Mouse (Mus musculus): ENCODE measurements at regions not wholly inside any gene's neighbourhood (a gene's known extent, or its start where the extent isn't known, plus 50 kb on each side); places are given as distances from the start of the nearest gene placed in this dataset.
A peak's percentile ranks its signal among the peaks of the same experiment; 100 is the strongest.

DNA sequence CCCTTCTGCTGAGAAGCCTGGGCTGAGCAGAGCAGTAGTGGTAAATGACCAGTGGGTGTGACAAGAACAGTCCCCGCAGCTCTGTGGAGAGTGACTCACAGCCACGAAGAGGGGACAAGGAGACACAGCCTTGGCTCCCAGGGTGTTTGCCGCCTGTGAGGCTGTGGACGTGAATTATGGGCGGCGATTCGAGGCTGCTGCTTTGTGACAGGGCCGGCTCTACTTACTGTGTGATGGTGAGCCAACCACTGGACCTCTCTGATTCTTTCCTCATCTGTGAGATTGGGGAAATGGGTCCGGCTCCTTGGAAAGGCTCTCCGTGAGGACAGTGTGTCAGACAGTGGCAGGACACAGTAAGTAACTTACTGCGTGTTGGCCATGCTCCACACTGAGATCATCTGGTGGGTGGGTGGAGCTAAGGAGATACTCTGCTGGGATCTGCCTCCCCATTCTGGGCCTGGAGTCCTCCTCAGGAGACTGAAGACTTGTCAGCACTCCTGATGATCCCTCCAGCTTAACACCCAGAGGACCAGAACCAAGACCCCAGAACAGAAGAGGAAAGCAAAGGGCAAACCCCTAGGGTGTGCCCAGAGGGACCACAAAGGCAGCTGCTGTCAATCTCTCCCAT lies 233.3 kb upstream of the Tle3 start:
- DNase-seq (ENCODE audit: low spot score), result no peak

DNA sequence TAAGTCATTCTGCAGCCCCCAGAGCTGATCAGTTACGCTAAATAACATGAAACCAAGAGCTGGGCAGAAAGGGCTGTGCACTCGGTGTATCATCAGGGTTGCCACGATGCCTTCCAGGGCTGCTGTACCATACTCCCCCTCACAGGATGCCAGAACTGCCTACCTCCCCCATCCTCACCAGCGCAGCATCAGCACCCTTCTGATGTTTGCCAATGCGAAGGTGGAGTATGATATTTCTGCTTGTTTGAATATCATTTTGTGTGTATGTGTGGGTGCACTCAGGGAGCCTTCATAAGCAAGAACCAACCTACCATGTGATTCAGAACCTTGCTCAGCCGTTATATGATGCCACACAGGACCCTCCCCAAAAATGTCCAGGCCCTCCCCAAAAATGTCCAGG lies 229.1 kb upstream of the Tle3 start:
- DNase-seq (ENCODE audit: low spot score), result no peak

DNA sequence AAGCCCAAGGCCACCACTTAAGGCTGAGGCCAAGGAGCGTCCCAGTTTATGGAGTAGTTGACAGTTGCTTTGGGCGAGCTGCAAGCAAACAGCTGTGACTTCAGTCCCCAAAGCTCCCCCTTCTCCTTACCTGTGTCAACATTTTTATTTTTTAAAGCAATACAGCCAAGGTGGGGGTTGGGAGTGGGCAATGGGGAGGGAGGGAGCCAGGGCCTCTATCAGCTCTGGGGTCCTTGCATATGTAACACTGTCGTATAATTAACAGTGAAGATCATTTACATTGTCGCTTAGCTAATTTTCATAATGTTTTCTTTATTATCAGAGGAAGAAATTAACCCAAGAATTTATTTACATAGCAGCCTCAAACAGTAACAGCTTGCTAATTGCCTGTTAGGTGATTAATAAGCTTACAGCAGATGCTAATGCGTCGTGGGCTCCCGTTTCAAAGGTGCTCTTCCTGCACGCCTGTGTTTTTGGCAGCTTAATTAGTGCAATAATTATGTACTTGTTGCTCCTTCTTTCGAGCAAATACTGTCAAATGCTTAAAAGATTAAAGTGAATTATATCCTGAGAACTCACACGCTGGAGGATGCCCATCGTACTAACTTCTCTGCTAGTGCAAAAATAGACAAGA lies 227.4 kb upstream of the Tle3 start:
- DNase-seq (ENCODE audit: low spot score), result no peak

DNA sequence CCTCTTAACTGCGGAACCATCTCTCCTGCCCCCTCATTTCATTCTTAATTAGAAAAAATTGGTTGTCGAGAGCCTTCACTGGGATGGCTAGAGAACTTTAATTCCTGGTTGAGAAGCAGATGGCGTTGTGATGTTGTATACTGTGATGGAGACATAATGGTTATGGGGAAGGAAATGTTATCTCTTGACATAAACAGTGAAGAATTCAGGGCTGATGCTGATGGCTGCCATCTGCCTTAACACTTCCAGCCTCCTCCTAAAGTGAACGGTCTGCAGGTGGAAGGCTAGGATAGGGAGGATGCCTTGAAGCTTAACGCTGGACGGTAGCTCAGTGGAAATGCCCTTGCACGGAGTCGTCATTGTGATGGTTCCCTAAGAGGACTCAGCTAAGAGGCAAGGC lies 226.4 kb upstream of the Tle3 start:
- no peak for DNase-seq (ENCODE audit: low spot score)

- DNase-seq (ENCODE audit: low spot score), result peak; percentile 8
These were observed 221.0 kb upstream of the Tle3 start for GRCm38 (mm10) chr9:61151201-61151600.

GRCm38 (mm10) chr9:61151901-61152337 lies 220.2 kb upstream of the Tle3 start:
- DNase-seq (ENCODE audit: low spot score), result no peak

GRCm38 (mm10) chr9:61154721-61155120 lies 217.4 kb upstream of the Tle3 start:
- no peak for DNase-seq (ENCODE audit: low spot score)

- no peak for DNase-seq (ENCODE audit: low spot score)
These were observed 216.3 kb upstream of the Tle3 start for GRCm38 (mm10) chr9:61155851-61156250.

DNA sequence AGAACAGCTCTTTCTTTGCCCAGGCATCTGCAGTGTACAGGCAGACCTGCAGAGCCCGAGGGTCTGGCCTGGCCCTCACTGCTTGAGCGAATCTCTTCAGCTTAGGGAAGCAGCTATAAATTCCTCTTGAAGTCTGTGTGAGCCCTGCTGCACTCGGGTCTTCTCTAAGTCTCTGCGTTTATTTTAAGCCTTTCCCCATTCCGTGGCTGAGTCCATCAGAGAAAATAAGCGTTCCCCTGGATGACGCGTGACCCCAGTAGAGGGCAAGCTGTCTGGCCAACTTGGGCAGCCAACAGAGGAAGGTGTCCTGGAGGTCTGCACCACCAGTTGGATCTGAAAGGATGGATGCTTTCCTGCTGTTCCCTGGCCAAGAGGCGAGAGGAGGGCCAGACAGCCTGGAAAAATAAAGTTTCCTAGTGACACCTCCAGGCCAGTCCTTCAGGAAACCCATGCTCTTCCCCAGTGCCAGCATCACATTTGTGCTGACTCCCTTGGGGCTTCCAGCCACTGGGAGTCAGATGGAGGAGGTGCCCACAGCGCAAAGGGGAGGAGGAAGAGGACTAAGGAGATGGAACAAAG lies 213.9 kb upstream of the Tle3 start:
- no peak for DNase-seq (ENCODE audit: low spot score)

GRCm38 (mm10) chr9:61159159-61159558 lies 213.0 kb upstream of the Tle3 start:
- DNase-seq (ENCODE audit: low spot score), result no peak

DNA sequence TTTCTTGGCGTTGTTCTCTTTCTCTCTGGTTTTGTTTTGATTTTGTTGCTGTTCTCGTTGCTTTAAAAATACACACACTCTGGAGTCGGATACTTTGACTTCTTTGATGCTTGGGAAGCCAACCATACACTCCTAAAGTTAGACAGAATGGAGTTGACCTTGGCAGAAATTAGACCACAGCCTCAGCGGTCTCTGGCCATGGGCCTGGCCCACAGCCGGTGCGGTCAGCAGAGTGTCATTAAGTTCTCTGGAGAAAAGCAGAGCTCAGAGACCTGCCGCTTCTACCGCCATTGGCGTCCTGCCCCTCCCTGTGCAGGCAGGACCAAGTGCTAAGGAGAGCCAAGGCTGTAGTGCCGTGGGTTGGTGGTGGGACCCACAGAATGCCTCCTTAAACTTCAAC lies 212.6 kb upstream of the Tle3 start:
- DNase-seq (ENCODE audit: low spot score), result no peak

DNA sequence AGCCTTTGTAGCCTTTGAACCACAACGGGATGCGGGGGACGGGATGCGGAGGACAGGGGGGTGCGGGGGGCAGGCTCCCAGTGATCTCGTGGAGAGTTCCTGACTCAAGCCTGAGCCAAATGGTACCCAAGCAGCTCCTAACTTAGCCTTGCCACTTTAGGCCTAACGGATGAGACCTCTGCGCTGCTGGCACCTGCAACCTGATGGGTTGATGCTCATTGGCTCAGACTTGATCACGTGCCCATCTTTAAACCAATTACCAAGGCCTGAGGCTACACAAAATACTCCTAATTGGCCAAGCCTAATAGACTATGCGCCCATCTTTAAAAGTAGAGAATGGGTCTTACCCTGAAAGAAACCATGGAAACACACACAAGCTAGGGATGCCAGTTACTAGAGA lies 209.3 kb upstream of the Tle3 start:
- no peak for DNase-seq (ENCODE audit: low spot score)

- DNase-seq (ENCODE audit: low spot score), result no peak
These were observed 208.4 kb upstream of the Tle3 start for GRCm38 (mm10) chr9:61163671-61164288.

GRCm38 (mm10) chr9:61164501-61165251 lies 207.5 kb upstream of the Tle3 start:
- DNase-seq (ENCODE audit: low spot score), result peak; percentile 14

DNA sequence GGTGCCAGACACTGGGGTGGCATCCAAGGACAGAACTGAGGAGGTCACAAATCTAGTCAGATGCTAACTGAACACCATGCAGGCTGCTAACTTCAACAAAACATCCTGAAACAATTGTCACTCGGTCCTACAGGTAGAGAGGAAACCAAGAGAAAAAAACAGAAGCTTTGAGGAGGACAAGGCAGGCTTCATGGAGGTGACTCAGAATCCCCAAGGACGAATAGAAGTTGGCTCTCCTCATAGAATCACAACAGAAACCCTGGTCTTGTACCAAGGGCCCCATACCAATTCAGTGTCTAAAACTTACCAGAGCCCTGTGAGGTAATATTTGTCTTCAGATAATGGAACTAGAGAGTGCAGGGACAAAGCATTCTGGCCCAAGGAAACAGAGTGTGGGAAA lies 206.1 kb upstream of the Tle3 start:
- no peak for DNase-seq (ENCODE audit: low spot score)

- no peak for DNase-seq (ENCODE audit: low spot score)
These were observed 204.9 kb upstream of the Tle3 start for GRCm38 (mm10) chr9:61167097-61167842.

DNA sequence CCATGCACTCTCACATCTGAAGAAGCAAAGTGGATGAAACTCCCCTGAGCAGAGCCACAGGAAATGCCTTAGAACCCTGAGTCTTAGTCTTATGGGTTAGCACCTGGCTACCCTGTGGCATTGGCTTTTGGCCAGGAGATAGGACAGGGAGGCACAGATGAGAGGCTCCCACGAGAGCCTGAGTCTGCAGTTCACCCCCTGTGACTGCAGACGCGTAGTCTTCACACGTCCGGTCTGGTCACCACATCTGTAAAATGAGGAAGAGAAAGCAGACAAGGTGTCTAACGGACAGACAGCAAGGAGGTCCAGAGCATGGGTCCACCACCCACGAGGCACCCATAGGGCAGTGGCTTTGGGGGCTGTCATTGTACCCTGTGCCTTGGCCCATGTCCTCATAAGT lies 203.2 kb upstream of the Tle3 start:
- DNase-seq (ENCODE audit: low spot score), result no peak

DNA sequence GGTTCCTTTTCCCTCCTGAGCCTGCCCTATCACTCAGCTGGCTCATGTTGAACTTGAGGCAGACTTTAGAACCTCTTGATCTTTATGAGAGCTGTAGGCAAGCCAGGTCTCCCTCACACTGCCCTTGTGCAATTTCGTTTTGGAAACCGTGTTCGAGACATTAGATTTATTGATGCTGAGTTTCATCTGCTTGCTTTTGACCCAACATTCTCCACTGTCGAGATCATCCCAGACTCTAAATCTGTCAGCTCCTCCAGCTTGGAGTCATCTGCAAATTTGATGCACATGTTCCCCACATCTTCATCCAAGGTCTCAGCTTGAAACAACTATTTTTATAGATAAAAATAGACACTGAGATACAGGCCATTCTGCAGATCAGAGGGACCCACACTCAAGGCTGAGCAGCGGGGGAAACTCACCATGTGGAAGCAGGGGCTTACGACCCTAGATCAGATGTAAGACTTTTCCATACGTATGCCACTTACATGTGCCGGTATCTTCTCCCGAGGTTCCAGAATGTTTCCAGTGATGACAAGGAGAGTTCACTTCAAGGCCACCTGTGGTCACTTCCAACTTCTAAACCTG lies 202.6 kb upstream of the Tle3 start:
- peak; percentile 21 for DNase-seq (ENCODE audit: low spot score)

GRCm38 (mm10) chr9:61170921-61171320 lies 201.2 kb upstream of the Tle3 start:
- DNase-seq (ENCODE audit: low spot score), result no peak

DNA sequence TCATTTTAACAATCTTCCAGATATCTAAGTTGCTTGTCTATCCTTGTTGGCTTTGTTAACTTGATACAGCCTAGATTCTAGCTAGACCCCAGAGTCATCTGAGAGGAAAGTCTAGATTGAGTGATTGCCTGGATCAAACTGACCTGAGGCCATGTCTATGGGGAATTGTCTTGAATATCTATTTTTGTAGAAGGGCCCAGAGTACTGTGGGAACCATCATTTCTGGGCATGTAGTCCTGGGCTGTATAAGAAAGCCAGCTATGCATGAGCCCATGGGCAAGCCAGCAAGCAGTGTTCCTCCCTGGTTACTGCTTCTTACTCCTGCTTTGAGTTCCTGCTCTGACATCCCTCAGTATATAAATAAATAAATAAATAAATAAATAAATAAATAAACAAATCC lies 199.7 kb upstream of the Tle3 start:
- no peak for DNase-seq (ENCODE audit: low spot score)

DNA sequence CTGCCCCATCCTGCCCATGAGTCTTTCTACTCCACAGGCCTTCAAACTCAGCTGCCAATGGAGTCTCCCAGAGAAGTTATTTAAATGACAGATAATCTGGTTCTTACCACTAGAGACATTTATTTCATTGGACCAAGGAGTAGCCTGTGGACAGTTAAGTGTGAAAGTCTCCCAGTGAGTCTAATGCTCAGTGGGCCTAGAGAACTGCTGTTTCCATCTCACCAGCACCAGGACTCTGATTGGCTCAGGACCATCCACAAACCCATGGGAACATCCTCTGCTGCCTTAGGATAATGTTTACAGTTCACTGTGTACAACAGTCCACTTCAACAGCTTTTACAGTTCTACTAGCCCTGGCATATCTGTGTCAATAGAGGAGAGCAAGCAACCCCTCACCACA lies 198.6 kb upstream of the Tle3 start:
- no peak for DNase-seq (ENCODE audit: low spot score)

DNA sequence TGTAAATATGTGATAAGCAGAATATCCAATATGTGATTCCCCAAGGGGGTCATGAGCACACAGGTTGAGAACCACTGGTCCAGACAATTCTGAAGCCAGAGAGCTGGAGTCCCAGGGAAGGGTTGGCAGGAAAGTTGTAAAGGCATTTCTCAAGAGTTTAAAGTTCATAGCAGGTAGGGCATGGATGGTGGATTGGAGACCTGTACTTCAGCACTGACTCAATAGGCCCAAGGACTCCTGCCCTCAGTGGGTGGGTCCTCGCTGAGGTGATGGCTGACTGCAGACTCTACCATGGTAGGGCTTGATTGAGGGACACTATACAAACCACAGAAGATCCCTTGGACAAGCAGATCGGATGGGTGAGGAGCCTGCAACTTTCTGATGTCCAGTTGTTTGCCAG lies 196.8 kb upstream of the Tle3 start:
- no peak for DNase-seq (ENCODE audit: low spot score)

Data from adipocyte (in vitro differentiated cells).